Mouse (Mus musculus): ENCODE measurements around the gene Slc48a1.

The Slc48a1 gene

DNA sequence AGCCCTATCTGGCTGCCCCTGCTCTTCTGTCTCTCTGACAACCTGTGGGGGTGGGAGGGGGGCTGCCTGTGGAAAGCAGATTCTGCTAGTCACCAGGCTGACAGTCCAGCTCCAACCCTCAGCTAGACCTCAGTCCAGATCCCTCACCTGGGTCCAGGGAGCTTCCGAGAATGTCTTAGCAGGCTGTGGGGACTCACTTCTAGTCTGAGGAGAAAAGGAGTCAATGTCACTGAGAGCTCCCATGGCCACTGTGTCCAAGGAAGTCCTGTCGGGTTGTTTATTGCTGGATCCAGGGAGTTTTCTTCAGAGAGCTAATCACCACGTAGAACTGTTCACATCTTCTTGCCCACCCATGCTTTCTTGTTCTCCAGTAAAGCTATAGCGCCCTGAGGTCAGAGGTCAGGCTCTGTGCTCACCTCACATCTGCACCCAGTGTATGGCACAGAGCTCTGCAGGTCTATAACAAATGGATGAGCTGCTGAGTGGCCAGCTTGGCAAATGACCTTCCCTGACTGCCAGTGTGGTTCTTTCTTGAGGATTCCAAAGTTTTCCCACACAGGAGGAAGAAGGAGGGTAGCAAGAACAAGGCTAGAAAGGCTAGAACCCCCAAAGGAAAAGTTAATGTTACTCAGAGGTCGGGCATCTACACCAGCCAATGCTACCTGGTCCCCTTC, 48.4 kb downstream of the Slc48a1 start:
- no peak for DNase-seq (ENCODE audit: low spot score in 2 of 2)

DNA sequence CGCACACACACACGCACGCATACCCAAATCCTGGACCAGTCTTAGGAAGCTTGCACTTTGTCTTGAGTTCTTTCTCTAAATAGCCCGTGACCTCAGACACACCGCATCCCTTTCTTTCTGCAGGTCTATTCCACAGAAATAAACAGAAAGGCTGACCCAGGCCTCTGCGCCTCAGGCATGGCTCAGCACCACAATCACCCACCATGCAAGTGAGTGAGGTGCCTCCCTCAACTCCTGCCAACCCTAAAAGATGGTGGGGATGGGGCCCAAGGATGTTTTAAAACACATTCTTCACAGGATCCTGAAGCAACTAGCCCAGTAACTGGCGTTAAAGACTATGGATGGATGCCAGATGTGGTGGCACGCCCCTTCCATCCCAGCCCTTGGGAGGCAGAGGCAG, 49.1 kb downstream of the Slc48a1 start:
- DNase-seq (ENCODE audit: low spot score in 2 of 2) = no peak

DNA sequence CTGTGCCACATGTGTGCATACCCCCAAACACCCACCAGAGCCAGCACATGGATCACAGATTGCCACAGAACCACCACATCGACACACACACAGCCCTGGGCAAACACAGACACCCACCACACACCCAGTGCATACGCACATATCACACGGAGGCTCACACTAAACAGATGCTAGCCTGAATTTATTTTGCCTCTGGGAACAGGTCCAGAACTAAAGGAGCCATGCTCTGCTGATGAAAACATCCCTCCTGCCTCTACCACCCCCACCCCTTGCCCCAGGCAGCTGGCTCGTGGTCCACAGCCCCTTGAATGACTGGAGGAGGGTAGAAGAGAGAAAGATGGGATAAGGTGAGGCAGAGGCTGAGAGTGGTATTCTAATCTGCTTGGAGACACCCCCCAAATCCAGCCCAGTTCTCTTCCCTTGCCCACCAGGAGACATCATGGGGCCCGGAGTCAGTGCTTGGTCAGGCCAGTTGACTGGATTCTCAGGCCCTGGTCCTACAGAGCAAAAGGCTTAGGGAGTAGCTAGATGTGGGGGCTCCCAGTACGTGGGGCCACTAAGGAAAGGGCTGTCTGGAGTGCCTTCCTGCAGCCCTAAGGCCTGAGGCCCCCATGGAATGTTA, 50.0 kb downstream of the Slc48a1 start:
- peak in 1 of 2 experiments; percentile 50 for DNase-seq (ENCODE audit: low spot score in 2 of 2)

DNA sequence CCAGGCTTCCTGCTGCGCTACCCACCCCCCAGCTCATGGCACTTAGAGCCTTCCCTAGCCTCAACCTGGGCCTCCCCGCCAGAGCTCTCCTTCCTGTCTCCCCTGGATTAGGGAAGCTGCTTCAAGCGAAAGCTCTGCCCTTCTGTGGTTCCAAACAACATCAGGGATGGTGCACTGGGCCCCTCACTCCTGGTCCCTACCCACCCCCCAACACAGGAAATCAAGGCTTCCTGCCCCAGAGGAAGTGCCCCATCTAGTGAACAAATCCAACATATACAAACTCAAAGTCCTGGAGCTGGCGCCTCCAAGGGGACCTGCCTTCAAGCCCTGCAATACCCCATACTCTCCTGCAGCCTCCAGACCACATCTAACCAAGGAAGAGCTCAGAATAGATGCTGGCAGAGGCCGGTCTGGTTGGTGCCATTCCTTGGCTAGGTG, 50.6 kb downstream of the Slc48a1 start:
- DNase-seq (ENCODE audit: low spot score in 2 of 2) = no peak

DNA sequence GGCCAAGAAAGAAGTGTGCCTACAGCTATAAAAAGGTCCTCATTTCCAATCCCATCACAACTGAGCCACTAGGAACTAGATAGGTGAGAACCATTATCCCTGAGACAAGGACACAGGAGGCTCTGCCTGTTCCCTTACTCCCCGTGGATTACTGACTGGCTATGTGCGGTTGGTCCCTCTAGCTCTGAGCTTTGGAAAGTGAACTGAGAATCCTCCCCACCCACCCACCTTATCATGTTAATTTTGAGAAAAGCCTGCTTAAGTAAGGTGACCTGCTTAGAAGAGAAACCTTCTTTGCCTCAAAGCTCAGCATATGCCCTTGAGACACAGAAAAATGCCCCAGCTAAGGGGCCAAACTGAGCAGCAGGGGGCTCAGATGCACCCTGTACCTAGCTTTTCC, 51.1 kb downstream of the Slc48a1 start:
- DNase-seq (ENCODE audit: low spot score in 2 of 2) = no peak

DNA sequence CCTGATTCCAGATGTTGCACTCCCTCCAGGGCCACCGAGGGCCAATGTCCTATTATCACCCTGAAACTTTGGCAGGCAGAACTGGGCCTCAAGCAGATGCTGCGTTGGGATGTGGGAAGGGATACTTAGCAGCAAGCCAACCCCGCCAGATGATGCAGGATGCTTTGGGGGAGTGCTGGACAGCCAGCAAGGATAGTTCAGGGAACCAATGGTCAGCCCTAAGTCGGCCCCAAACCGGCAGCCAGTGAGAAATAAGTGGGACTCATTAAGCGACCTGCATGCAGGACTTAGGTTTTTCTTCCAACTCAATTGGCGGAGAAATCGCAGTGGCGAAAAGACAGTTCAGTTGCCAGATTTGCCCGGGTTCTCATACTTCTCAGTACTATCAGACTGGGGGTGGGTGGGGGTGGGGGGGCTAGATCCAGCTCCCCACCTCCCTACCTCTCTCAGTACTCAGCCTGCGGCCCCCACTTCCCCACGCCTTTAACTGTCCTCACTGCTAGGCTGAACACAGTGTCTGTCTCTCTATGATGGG, 52.0 kb downstream of the Slc48a1 start:
- no peak for DNase-seq (ENCODE audit: low spot score in 2 of 2)

DNA sequence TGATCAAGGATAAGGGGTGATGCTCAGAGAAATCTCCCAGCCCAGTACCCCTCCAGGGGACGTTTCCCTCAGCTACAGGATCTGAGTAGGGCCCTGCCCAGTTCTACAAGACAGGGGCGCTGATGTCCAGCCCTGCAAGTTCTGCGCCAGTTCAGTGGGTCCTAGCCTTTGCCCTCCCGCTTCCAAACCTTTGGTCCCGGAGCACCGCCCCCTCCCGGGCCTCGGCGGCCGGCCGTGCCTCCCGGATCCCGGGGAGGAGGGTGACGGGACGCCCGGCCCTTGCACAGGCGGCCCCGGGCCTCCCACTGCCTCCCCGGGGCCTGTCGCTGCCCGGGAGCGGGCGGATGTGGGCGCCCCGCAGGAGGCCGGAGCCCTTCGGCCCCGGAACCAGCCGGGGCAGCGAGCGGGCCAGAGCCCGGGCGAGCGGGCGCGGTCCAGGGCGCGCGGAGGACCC, 52.5 kb downstream of the Slc48a1 start:
- no peak for DNase-seq (ENCODE audit: low spot score in 2 of 2)

DNA sequence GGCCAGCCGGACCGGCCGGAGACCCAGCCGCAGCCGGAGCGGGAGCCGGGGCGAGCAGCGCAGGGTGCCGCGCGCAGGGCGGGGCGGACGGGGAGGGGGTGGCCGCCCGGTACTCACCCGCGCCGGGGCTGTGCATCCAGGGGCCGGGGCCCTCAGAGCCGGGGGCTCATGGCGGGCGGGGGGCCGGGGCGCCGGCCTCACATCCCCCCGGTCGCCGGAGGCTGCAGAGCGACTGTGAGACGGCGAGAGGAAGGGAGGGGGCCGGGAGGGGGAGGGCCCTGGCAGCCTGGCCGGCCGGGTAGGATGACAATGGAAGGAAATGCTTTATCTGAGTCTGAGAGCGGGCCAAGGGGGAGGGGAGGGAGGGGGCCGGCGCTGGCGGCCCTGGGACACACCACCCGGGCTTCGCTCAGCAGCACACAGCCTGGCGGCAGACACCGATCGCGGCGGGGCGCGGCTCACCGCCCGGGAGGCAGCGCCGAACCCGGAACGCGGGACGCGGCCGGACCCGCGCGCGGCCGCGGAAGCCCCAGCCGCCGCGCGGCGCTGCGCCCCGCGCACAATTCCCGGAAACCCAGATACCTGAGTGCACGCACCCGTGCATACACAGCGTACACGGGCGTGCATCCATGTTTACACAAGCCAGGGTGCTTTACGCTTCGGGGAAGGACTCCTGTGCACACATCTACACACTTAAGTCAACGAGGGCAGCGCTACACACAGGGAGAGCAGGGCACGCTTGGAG, 53.1 kb downstream of the Slc48a1 start:
- no peak for DNase-seq (ENCODE audit: low spot score in 2 of 2)

DNA sequence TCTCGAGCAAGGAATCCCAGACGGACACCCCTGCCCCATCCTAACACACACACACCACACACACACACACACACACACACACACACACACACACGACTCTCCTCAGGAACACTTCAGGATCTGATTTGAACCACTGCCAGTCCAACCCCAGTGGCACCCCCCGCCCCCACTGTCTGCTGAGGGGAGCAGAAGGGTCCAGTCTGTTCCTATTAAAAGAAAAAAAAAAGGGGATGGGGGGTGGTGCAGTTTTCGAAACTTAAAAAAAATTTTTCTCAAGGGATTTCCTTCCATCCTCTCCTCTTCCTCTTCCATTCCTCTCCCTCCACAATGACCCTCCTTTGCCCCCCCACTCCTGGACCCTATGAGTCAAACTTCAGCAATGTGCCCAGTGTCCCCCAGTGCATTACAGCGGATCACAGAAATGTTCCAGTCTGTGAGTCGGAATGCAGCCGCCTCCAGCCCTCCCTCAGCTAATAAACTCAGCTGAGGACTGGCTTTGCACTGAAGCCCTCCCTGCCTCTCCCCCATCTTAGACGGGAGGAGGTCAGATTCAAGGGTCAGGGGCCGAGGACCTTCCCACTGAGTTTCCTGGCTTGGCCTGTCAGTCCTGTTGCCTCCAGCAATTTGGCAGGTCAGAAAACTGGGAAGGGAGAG, 53.8 kb downstream of the Slc48a1 start:
- DNase-seq (ENCODE audit: low spot score in 2 of 2) = no peak

DNA sequence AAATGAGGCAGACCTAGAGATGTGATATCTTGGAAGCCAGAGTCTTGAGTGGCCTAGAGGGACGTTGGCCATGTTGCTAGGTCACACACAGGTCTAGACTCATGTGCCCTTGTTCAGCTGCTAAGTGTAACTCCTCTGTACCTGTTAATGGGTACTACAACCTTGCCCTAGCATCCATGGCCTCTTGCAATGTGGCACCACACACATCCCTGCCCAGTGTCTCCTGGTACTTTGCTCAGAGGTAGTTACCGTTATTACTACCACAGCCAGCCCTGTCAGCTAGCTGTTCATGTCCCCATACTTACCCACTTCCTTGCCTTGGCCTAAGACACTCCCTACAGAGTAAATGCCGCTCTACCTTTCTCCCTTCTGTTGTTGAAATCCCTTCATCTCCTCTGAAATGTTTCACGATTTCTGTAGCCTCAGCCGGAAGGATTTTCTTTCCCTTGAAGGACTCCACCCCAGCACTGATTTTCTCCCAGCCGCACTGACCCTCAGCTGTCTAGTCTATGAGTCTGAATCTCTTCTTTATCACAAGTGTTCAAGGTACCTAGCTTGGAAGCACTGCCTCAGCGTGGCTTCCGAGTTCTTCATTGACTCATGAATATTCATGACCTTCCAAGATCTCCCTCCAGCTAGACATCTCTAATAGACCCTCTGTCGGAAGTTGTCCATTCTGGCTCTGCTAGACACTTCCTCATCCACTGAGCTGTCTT, 54.6 kb downstream of the Slc48a1 start:
- DNase-seq (ENCODE audit: low spot score in 2 of 2) = no peak

DNA sequence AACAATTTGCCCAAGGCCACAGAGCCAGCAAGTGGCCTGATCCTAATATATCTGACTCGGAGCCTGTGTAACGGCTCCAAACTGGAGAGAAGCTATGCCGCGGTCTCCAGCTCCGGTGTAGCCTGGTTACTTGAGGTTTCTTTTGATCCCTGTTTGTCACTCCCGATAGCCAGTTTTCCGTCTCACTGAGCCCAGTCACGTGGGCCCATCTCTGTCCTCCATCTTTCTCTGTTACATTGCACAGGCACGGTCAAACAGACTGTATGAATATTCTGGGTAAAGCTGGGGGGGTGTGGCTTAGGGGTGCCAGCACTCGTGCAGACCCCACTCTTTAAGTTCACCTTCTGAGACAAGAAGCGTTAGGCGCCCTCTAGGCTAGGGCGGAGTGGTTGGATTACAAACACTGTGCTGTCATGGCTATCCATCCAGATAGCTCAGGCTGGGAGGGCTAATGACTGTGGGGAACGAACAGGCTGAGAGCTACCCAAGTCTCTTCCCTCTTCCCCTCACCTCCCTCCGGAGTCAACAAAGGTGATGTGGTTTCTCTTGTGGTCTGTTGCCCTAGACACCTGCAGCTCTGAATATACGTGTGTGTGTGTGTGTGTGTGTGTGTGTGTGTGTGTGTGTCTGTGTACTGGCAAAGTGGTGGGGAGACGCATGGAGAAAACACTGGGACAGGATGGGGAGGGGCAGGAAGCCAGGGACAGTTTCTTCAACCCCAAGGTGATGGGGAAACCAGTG, 58.0 kb downstream of the Slc48a1 start:
- no peak for DNase-seq (ENCODE audit: low spot score in 2 of 2)

DNA sequence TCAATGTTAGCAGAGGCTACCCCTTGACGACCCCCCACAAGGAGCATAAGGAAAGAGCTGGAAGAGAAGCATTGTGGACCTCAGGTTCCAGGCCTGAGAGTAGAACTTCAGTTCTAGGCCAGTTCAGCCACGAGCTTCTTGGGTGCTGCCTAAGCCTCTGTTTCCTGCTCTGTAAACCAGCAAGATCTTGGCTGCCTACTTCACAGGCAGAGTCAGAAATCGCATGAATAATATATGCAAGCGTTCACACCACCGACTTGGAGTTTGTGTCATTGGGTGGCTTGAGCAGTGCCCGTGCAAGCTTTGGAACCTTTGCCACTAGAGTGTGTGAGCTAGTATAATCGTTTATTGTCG, 58.6 kb downstream of the Slc48a1 start:
- no peak for DNase-seq (ENCODE audit: low spot score in 2 of 2)

DNA sequence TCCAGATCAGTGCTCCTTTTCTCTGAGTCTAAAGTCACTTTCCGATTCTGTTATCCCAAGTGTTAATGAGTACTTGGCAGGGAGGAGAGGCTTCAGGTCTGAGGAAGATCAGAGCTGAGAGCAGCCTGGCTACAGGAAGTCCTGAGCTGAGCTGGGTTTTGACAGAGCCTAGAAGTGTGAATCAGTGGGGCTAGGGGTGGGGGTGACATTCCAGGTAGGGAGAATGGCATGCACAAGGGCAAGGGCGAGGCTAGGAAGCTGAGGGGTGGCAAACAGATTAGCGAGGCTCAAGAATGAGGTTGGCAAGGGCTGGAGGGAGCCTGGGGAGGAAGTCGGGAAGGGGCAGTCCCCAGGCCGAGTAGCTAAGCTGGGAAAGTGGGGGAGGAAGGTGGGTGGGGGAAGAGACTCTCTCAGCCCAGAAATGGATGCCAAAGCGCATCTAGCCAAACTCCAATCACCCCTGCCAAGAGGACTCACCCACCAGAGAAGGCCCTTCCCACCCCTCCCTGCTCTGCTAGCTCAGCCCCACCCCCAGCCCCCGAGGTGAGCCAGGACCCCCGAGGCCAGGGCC, 59.3 kb downstream of the Slc48a1 start:
- no peak for DNase-seq (ENCODE audit: low spot score in 2 of 2)

DNA sequence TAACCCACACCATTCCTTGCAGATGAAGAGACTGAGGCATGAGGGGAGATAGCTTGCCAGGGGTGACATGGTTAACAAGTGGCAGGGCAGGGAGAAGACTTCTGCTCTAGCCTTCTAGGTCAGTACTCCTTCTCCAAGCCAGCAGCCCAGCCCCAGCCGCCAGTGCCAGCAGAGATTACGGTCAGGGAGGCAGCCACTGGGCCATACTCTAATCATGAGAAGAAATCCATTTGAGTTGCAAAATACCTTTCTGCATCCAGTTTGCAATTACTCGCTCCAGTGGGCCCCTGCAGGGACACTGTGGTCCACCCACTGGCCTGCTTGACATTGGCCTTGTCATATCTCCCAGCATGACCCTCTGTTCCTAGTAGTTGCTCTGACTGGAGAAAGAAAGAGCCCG, 60.1 kb downstream of the Slc48a1 start:
- DNase-seq (ENCODE audit: low spot score in 2 of 2) = no peak

DNA sequence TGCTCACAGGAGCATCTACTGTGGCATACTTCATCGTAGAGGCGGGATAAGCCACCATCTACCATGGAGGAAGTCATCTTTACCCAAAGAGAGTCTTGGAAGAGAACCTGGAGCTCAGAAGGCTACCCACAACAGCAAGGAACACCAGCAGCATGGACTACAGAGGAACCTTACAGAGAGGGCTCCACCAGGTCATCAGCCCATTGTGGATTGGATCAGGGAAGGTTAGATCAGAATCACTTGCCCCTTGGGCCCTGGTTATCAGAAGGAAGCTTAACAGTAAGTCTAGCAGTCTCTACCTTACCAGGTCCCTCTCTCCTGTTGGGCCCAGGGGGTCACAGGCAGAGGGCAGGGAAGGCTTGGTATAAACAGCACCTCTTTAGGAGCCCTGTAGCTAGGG, 60.7 kb downstream of the Slc48a1 start:
- DNase-seq (ENCODE audit: low spot score in 2 of 2) = no peak

DNA sequence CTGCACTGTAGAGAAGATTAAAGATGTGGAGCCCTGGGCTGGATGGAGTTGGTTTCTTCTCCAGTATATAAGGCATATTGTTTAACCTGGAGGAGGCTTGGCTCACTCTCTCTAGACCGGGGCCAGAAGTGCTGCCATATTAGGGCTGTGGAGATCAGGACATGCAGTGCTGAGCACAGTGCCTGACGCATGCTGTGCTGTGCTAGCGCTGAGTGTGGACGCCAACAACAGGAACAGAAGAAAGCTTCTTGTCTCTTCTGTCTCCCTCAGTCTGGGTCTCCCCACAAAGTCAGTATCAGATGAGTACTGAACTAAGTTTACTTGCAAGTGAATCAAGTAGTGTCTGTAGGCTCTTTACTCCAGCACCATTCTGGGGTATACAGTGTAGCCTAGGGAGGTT, 61.2 kb downstream of the Slc48a1 start:
- no peak for DNase-seq (ENCODE audit: low spot score in 2 of 2)

DNA sequence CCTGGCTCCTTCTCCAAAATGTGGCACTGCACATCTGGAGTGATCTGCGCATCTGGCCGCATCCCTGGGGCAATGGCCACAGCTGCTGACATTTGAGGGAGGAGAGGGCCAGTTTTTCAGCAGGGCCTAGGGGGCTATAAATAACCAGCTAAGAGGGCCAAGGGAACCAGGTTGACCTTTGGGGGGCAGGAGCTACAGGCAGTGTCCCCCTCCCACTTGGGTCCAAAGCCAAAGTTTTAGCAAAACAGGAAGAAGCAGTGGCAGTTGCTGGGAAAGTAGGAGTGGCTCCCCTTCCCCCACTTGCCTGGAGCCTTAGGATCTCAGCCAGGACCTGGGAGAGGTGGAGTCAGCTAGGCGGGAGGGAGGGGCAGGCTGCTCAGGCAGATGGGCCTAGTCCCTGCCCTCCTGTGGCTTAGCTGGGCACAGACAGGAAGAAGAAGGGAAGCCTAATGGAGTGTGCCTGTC, 61.7 kb downstream of the Slc48a1 start:
- DNase-seq (ENCODE audit: low spot score in 2 of 2) = no peak

DNA sequence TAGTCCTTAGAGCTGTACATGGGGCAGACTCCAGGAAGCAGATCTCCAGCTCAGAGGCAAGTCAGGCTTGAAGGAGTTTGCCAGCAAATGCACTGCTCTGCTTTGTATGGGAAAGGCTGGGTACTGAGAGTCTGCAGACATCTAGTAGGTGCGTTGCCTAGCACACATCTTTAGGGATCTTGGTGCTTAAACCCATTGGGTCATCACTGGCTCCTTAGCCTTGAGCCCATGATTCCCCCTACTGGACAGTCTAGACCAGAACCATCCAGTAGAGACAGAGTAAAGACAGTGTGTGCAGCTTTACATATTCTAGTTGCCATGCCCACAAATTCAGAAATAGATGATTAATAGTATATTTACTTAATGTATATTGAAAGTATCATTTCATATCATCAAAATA, 62.5 kb downstream of the Slc48a1 start:
- no peak for DNase-seq (ENCODE audit: low spot score in 2 of 2)

DNA sequence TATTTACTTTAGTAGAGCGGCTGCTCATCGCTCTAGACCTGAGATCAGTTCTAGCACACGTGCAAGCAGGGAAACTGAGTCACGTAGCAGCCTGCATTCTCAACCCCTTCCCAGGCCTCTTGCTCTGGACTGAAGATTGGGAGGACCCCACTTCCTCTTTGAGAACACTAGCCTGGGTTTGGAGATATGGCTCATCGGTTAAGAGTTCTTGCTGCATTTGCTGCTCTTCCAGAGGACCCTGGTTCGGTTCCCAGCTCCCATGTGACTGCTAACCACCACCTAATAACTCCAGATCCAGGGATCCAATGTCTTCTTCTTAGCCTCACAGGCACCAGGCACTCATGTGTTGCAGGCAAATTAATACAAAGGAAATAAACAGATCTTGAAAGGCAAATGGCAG, 63.1 kb downstream of the Slc48a1 start:
- DNase-seq (ENCODE audit: low spot score in 2 of 2) = no peak

DNA sequence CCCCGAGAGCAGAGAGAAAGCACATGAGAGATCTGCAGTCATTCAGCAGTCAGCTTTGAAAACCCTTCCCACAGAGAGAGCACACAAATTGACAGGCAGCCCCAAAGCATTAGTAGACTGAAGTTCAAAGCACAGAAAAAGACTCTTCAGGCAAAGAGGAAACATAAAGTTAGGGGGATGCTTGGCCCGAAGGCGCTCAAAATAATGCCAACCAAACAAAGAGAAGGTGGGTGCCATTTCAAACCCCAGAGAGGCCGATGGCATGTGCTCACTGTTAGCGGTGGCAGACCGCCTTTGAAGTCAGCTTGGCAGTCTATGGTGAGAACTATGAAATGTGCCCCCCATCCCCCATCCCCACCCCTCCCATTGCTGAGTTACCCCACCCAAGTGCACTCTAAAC, 63.7 kb downstream of the Slc48a1 start:
- DNase-seq (ENCODE audit: low spot score in 2 of 2) = no peak
